Mouse (Mus musculus): ENCODE measurements at regions not wholly inside any gene's neighbourhood (a gene's known extent, or its start where the extent isn't known, plus 50 kb on each side); places are given as distances from the start of the nearest gene placed in this dataset.
A peak's percentile ranks its signal among the peaks of the same experiment; 100 is the strongest.
"Not testable (repeated sequence)": the region's sequence is repeated elsewhere in the genome, so short reads cannot be mapped to it uniquely, and the experiment has no call there.

DNA sequence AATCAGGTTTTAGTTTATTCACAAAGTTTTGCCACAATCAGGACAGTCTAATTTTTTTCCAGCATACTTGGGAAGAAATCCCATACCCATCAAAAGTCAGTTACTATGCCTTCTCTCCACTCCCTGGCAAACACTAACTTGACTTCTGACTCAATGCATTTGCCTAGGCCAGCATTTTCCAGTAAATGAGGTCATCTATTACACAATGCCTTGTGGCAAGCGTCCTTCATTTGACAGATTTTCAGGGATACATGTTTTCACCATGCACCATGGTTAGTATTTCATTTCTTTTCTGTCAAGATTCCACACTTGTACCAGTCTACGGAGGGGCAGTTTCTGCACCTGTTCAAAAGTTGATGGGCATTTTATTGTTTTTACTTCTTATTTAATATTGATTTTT, 88.4 kb upstream of the Slc2a12 start:
- not testable (repeated sequence) for DNase-seq (ENCODE audit: low spot score in 2 of 2)

GRCm38 (mm10) chr10:22569250-22570010, 75.4 kb upstream of the Slc2a12 start:
- not testable (repeated sequence) for DNase-seq (ENCODE audit: low spot score in 2 of 2)

DNA sequence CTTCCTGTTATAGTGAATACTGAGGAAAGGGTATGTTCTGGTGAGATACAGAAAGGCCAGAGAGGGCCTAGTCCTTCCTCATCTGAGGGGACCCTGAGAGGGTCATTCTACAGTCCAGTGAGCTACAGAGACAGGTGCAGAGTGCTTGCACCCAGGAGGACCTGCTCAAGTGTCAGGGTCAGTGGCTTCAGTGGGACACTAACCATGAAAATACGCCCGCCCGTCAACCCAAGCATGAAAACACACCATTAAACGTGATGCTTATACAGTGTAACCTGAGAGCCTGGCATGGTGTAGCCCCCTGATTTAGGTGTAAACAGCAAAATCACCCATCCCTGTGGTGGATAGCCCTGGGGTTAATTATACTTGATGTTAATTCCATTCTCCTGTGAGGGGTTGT, 70.8 kb upstream of the Slc2a12 start:
- not testable (repeated sequence) for DNase-seq (ENCODE audit: low spot score in 2 of 2)

DNA sequence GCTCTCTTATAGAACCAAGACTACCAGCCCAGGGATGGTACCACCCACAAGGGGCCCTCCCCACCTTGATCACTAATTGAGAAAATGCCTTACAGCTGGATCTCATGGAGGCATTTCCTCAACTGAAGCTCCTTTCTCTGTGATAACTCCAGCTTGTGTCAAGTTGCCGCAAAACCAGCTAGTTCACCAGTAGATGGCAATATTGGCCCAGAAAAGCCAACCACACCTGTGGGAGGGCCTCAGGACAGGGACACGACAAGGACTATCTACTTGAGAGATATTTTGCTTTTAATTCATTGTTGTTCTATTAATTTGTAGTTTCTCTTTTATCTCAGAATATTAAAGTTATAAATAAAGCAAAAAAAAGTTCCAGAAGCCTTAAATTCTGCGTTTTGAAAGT, 65.4 kb upstream of the Slc2a12 start:
- DNase-seq (ENCODE audit: low spot score in 2 of 2): peak in 1 of 2 experiments; percentile 55

DNA sequence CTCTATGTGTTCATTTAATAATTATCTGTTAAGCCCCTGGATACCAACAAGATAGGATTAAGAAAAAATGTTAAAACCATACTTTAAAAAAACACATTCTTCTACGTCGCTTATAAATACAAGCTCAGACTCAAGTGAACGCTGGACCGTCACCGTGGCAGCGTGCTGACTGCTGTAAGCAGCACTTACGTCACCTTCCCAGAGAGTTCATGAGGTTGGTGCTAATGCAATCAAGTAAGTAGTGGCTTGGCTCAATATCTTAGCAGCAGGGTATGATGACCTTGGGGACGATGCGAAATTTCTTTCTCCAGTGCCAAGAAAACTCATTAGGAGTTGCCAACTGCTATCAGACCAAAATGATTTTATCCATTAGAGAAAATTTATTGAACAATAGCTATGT, 63.5 kb upstream of the Slc2a12 start:
- not testable (repeated sequence) for DNase-seq (ENCODE audit: low spot score in 2 of 2)

DNA sequence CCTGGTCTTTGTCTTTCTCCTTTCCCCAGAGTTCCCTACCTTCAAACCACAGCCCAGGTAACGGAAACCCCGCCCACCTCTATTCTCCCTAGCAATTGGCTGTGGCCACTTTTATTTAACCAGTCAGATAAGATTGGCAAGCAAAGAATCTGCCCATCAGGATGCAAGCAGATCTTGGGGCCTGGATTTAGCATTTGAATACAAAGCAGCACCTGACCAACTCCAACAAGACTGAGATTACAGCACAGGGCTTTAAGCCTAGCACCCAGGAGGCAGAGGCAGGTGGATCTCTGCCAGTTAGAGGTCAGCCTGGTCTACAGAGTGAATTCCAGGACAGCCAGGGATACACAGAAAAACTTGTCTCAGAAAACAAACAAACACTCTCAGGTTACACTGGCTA, 61.5 kb upstream of the Slc2a12 start:
- not testable (repeated sequence) for DNase-seq (ENCODE audit: low spot score in 2 of 2)

GRCm38 (mm10) chr10:22588587-22588986, 56.2 kb upstream of the Slc2a12 start:
- DNase-seq (ENCODE audit: low spot score in 2 of 2): not testable (repeated sequence)

DNA sequence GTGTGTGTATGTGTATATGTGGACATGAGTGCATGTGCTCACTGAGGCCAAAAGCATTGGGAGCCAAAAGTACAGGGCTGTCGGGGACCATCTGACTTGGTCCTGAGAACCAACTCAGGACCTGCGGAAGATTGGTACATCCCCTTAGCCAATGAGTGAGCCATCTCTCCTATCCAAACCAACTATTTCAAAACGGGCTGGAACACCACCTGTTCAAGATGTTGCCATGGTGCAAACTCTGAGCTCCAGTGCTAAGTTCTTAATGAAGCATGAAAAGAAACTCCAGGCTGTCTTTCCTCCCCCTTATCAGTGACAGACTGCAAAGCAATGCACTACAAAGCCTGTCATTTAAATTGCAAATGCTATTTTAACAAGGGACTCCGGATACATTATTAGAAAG, 53.1 kb upstream of the Slc2a12 start:
- DNase-seq (ENCODE audit: low spot score in 2 of 2): not testable (repeated sequence)

DNA sequence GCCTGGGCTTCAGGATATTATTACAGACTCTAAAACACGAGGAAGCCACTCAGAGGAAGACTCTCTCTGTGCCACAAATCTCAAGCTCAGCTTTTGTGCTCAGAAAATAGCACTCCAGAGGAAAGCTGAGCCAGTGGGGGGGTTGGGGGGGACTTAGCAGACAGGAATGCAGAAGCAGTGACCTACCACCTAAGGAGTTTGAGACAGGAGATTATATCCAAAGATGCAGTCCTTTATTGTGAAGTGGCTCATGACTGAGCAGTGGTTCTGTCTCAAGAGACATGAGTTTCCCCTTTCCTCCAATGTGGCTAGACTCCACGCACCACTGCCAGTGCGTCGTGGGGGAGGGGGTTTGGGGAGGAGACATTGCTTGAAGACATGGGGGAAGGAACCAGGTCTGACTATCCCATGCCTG, 52.6 kb upstream of the Slc2a12 start:
- not testable (repeated sequence) for DNase-seq (ENCODE audit: low spot score in 2 of 2)

DNA sequence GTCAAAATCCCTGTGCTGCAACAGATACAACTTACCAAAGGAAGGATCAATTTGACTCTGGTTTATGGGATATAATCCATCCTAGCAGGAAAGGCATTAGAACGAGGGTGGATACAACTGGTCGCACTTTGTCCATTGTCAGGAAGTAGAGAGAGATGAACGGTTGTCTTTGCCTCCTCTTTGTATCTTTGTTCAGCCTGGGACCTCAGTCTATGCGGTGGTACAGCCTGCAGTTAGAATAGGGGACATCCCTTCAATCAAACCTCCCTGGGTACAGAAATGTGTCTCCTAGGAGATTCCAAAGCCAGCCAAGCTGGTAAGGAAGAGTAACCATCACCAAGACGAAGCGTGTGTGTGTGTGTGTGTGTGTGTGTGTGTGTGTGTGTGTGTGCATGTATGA, 52.1 kb upstream of the Slc2a12 start:
- not testable (repeated sequence) for DNase-seq (ENCODE audit: low spot score in 2 of 2)

All from cerebellum, postnatal 4 days (tissue).